Mouse (Mus musculus): Measurements from ENCODE around the gene Fmo4. TPM values are rescaled to one million over a fixed set of nuclear protein-coding genes. Genes with fewer than 3 reads are reported as not detected.

The Fmo4 gene
- total RNA-seq (2021): under 1 TPM; 0.12 to 0.41 TPM
- long read RNA-seq, experiment 1: 0 reads
- long read RNA-seq, experiment 2: 0 reads

DNA sequence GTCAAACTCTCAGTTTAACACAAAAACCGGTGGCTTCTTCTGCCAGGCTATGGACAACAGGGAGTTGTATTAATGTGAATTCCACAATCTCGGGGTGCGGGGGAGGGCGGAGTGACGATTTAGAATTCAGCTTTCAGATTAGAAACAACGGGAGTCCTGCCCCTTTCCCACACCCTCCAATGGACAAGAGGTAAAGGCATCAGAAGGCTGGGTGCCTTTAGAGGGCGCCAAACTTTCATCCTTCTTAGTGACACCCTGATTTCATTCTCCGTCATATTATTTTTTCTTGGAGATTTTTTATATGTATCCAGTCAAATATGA, at the start of gene Fmo4:
Gene Fmo4, minus strand, starts transcription at position 137 of the 321 bp plus-strand sequence.
- DNase-seq: peak; percentile 27 to 30
- intact Hi-C loops (cut with DNase I): no loop called here

- intact Hi-C loops (cut with DNase I): no loop called here
- no peak for DNase-seq
These were observed 48.6 kb upstream of the Fmo4 start for GRCm38 (mm10) chr1:162862328-162862727.

DNA sequence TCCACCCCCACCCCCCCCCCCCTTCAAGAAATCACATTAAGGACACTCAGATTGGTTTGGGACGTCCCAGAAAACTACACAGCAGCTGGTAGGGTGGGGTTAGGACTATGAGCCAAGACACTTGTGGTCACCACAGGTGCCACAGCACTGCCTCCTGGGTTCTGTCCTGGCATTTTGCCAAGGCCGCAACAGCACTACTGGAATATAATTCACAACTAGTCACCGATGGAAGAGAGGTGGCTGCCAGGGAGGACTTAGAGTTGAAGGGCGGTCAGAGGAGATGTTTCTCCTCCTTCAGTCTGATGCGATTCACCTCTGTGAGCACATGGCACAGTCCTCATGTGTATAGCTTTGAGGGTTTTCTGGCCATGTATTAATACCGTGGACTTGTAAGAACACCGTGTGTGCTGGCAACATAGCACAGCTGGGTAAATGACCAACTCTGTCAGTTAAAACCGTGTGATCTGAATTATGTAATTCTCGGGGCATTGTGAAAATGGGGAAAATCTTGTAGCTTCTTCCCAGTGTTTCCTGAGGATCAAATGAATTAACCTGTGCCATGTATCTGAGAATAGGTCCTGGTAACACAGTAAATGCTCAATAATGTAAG, 46.3 kb upstream of the Fmo4 start:
- intact Hi-C loops (cut with DNase I): no loop called here
- DNase-seq: peak in 1 of 2 experiments; percentile 24

DNA sequence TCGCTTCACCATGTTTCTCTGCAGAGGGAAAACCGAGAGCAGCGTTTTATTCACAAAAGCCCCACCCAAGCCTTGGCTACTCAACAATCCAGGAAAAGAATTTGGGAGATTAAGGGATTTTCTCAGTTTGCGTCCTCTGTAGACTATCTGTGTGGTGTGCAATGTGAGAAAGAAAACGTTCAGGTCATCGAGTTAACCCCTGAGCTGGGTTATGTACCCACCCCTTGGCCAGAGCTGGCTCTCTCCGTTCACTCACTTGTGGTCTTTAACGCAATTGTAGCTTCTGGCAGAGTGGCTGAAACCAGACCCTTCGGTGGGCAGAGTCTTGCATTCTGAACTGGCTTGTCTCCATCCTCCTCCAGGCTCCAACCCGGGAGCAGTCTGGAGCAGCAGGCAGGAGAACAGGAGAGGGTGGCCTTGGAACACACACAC, 45.8 kb upstream of the Fmo4 start:
- DNase-seq: peak; percentile 12 to 21
- intact Hi-C loops (cut with DNase I): no loop called here

GRCm38 (mm10) chr1:162858748-162859130, 45.0 kb upstream of the Fmo4 start:
- peak; percentile 25 to 26 for DNase-seq
- intact Hi-C loops (cut with DNase I): no loop called here

- no peak for DNase-seq
- intact Hi-C loops (cut with DNase I): no loop called here
These were observed 44.3 kb upstream of the Fmo4 start for GRCm38 (mm10) chr1:162857766-162858747.

DNA sequence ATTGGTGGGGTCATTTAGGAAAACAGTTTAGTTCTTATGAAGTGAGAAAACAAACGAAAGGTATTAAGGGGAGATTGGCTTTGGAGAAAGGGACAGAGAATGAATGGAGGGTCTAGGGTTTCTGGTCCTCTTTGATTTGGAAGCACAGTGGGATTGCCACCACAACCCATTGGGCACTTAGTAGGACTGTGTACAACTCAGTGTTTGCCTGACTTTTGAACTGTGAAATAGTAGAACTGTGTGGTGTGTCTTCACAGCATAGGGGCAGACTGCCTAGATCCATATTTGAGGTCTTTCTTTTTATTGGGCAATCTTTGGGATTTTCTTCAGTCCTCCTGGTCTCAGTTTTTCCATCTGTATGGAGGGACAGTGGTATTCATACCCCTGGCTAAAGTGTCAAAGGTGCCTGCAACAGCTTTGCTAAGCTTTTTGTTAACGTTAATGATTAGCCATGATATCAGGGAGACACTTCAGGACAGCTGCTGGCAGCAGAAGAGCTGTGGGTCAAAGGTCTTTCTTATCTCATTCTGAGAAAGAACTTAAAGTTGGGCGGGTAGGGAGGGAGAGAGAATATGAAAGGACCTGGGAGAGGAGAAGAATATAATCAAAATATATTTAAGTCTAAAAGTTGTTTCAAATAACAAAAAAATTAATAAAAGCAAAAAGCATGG, 40.2 kb upstream of the Fmo4 start:
- no peak for DNase-seq
- intact Hi-C loops (cut with DNase I): no loop called here

GRCm38 (mm10) chr1:162847554-162847953, 33.8 kb upstream of the Fmo4 start:
- no peak for DNase-seq
- intact Hi-C loops (cut with DNase I): no loop called here

DNA sequence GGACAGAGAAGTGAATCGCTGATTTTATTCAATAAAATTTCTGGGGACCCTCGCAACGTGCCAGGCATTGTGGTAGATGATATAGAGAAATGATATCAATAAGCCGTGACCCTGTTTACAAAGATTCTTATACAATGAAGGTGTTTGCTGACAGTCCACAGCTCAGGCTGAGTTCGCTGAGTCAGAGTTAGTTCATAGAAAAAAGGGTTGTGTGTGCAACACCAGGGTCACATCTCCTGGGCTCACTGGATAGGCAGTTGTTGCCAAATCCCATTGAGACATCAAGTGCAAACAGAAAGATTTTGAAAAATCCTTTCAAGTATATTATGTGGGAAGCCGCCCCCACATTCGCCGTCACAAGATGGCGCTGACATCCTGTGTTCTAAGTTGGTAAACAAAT, 26.4 kb upstream of the Fmo4 start:
- no peak for DNase-seq
- intact Hi-C loops (cut with DNase I): no loop called here

DNA sequence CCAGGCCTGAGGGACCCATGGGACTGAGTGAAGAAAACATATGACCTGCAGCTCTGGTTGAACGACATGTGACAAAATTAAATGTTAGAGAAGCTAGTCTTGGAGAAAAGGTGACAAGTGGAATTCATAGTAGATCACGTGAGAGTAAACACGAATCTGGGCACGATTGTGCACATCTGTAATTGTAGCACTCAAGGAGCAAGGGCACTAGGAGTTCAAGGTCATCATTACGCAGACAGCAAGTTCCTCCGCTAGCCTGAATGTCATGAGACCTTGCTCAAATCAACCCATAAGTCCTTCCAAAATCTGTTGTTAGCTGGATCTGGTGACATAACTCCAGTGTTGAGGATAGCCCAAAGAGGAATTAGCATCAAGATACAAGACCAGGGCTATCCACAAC, 25.2 kb upstream of the Fmo4 start:
- no peak for DNase-seq
- intact Hi-C loops (cut with DNase I): no loop called here

DNA sequence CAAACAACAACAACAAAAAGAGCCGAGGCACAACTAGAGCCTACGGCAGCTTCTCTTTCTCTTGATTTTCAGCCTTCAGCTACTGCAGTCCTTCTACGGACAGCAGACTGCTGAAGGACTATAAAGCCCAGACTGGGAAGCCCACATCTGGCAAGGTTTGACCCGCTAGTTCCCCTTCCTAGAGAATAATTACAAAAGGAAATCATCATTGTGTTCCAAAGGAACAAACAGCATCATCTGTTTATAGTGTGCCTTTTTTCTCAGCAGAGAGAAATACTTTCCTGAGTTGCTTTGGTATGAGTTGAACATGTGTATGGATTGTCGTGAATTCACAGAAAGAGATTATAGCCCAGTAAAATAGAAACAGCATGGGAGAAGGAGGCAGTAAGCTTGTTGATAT, 20.6 kb upstream of the Fmo4 start:
- intact Hi-C loops (cut with DNase I): no loop called here

DNA sequence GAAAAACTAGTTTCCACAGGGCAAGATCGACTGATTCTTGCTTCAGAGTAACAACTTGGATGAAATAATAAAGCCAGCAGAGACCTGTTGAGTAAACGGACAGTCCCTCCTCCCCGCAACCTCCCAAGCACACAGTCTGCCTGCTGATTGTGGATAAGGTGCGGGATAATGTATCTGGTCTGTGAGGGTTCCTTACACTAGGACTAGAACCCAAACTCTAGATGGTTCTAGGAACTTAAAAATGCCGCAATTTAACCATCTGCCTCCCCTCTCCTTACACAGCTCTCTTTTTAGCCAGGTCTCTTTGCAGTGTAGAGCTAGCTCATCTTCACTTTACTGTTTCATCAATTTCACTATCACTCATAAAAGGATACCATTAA, 18.8 kb upstream of the Fmo4 start:
- no peak for DNase-seq
- intact Hi-C loops (cut with DNase I): no loop called here

More for the DNA sequence above, 20.6 kb upstream of the Fmo4 start:
- DNase-seq: no peak

DNA sequence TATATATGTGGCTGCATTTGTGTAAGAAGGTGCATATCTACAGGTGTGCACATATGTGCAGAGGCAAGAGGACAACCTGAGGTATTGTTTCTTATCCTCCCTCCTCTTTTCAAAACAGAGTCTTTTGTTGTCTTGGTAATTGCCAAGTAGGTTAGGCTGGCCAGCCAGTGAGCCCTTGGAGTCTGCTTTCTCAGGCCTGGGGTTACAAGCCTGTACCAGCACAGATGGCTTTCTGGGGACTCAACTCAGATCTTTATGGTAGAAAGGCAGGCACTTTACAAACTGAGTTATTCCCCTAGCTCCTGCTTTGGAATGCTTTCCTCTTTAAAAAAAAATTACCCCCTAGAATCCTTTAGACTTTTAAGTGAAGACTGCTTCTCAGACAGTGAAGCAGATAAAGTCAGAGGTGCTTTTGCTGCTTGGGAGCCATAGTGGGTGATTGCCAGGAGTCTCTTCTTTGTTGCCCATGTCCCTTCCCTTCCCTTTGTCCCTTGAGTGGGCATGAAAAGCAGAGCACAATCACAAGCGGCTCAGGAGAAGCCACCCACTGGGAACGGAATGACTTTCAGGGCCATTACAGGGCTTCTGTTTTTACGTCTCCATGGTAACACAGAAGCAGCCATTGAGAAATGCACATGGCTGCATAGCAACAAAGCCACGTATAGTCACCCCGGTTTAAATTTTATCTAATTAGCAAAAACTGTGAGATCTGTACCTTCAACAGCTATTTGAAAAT, 18.2 kb upstream of the Fmo4 start:
- intact Hi-C loops (cut with DNase I): no loop called here

DNA sequence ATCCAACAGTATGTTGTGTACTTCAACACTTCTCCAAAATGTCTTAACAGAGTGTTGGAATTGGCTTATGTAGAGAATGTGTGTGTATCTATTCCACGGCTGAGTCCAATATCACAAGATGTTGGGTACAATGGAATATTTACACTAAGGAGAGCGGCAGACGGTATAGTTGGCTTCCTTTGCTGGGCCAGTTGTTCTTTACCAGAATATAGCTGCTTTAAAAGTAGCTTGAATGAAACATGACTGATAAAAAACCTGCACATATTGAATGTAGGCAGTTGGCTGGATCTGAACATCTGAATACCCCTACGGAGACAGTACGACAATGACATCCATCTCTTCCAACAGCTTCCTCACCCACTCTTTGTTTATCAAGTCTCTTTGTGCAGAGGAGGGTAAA, 5.5 kb upstream of the Fmo4 start:
- DNase-seq: no peak
- intact Hi-C loops (cut with DNase I): no loop called here

More for the DNA sequence above, 18.2 kb upstream of the Fmo4 start:
- DNase-seq: no peak

- intact Hi-C loops (cut with DNase I): no loop called here
- DNase-seq: no peak
These were observed 1.8 kb upstream of the Fmo4 start for GRCm38 (mm10) chr1:162815381-162816127.

- intact Hi-C loops (cut with DNase I): no loop called here
- DNase-seq: no peak
These were observed 1.2 kb upstream of the Fmo4 start for GRCm38 (mm10) chr1:162814932-162815331.

GRCm38 (mm10) chr1:162813143-162813835, 483 bp downstream of the Fmo4 start:
- no peak for DNase-seq
- intact Hi-C loops (cut with DNase I): no loop called here

- intact Hi-C loops (cut with DNase I): no loop called here
These were observed 5.2 kb downstream of the Fmo4 start for GRCm38 (mm10) chr1:162808541-162808940.

GRCm38 (mm10) chr1:162807441-162807840, 6.3 kb downstream of the Fmo4 start:
- DNase-seq: no peak
- intact Hi-C loops (cut with DNase I): no loop called here

More at GRCm38 (mm10) chr1:162808541-162808940, 5.2 kb downstream of the Fmo4 start:
- no peak for DNase-seq

Measured in gastrocnemius, postnatal 36 days (tissue).